Mouse (Mus musculus): ENCODE data around the gene Zfp524. TPM values are rescaled to one million over a fixed set of nuclear protein-coding genes. Genes with fewer than 3 reads are reported as not detected.

The Zfp524 gene
- total RNA-seq, 2 experiments from 2014 or later = 8.7 to 9.0 TPM

GRCm38 (mm10) chr7:5064886-5065285, 50.7 kb downstream of the Zfp524 start:
- no peak for DNase-seq (ENCODE audit: low spot score)
- intact Hi-C loops (cut with DNase I) = loop anchor here (5.0 kb wide), 1 partner anchor 62 kb away; the partner anchor contains the start of gene Rasl2-9

Other genes starting within 250 kb of the Zfp524 start
- gene Fam71e2, start 243.1 kb upstream of the Zfp524 start, total RNA-seq (2021) = not detected
- gene Il11, start 231.6 kb upstream of the Zfp524 start, total RNA-seq (2021) = under 1 TPM in 1 of 2 experiments, not detected in 1; 0.26 TPM
- gene Tmem190, start 231.5 kb upstream of the Zfp524 start, total RNA-seq (2021) = not detected
- 1 to 10 TPM; 3.5 to 4.3 TPM for gene Tmem238, start 224.8 kb upstream of the Zfp524 start, total RNA-seq (2021)
- gene Rpl28, start 221.5 kb upstream of the Zfp524 start, total RNA-seq (2021) = 100 to 1,000 TPM; 489 to 533 TPM
- gene Ube2s, start 201.8 kb upstream of the Zfp524 start, total RNA-seq (2021) = 10 to 100 TPM; 84.6 to 93.3 TPM
- under 1 TPM in 1 of 2 experiments, not detected in 1; 0.08 TPM for gene Shisa7, start 169.7 kb upstream of the Zfp524 start, total RNA-seq (2021)
- 1 to 10 TPM; 3.5 to 5.3 TPM for gene Isoc2b, start 144.2 kb upstream of the Zfp524 start, total RNA-seq (2021)
- 10 to 100 TPM; 40.5 to 44.4 TPM for gene Isoc2a, start 137.3 kb upstream of the Zfp524 start, total RNA-seq (2021)
- not detected for gene Gm36210, start 107.9 kb upstream of the Zfp524 start, total RNA-seq (2021)
- 1 to 10 TPM; 7.9 to 8.1 TPM for gene Zfp628, start 99.2 kb upstream of the Zfp524 start, total RNA-seq (2021)
- 1 to 10 TPM; 3.8 to 5.4 TPM for gene Nat14, start 92.4 kb upstream of the Zfp524 start, total RNA-seq (2021)
- gene Ssc5d, start 88.6 kb upstream of the Zfp524 start, total RNA-seq (2021) = 1 to 10 TPM; 3.8 to 4.3 TPM
- 10 to 100 TPM; 22.4 to 28.7 TPM for gene Sbk2, start 50.0 kb upstream of the Zfp524 start, total RNA-seq (2021)
- 10 to 100 TPM; 46.1 to 48.7 TPM for gene Sbk3, start 43.2 kb upstream of the Zfp524 start, total RNA-seq (2021)
- gene Zfp579, start 18.3 kb upstream of the Zfp524 start, total RNA-seq (2021) = 10 to 100 TPM; 14.9 to 18.0 TPM
- 10 to 100 TPM; 13.6 to 24.2 TPM for gene Fiz1, start 282 bp downstream of the Zfp524 start, total RNA-seq (2021)
- gene Gm44973, start 1.1 kb downstream of the Zfp524 start, total RNA-seq (2021) = not detected
- 10 to 100 TPM; 12.8 to 15.4 TPM for gene Zfp865, start 6.0 kb downstream of the Zfp524 start, total RNA-seq (2021)
- under 1 TPM; 0.28 to 0.31 TPM for gene Ccdc106, start 6.1 kb downstream of the Zfp524 start, total RNA-seq (2021)
- gene 4632433K11Rik, start 19.7 kb downstream of the Zfp524 start, total RNA-seq (2021) = not detected
- 1 to 10 TPM; 5.3 to 6.1 TPM for gene Zfp784, start 24.0 kb downstream of the Zfp524 start, total RNA-seq (2021)
- gene Zfp580, start 37.1 kb downstream of the Zfp524 start, total RNA-seq (2021) = 1 to 10 TPM; 5.6 to 5.8 TPM
- 10 to 100 TPM; 66.9 to 71.1 TPM for gene U2af2, start 47.7 kb downstream of the Zfp524 start, total RNA-seq (2021)
- gene Epn1, start 65.8 kb downstream of the Zfp524 start, total RNA-seq (2021) = 100 to 1,000 TPM; 178 to 187 TPM
- not detected for gene Rfpl4, start 102.5 kb downstream of the Zfp524 start, total RNA-seq (2021)
- 1 to 10 TPM; 5.8 to 6.2 TPM for gene Rasl2-9, start 111.5 kb downstream of the Zfp524 start, total RNA-seq (2021)
- not detected for gene Vmn1r55, start 135.3 kb downstream of the Zfp524 start, total RNA-seq (2021)
- gene Vmn1r56, start 182.3 kb downstream of the Zfp524 start, total RNA-seq (2021) = not detected
- gene Vmn1r57, start 204.1 kb downstream of the Zfp524 start, total RNA-seq (2021) = not detected